Mouse (Mus musculus): ENCODE measurements at regions not wholly inside any gene's neighbourhood (a gene's known extent, or its start where the extent isn't known, plus 50 kb on each side); places are given as distances from the start of the nearest gene placed in this dataset.

- TF ChIP-seq BHLHE40 (IDR thresholded peaks at IDR 0.05; ENCODE audit: low read depth, low read length) (no peak), NRF1 (IDR thresholded peaks at IDR 0.05; ENCODE audit: low read depth, low read length) (no peak), POLR2A (IDR thresholded peaks at IDR 0.05; ENCODE audit: low read depth, low read length) (no peak), TBP (conservative IDR thresholded peaks at IDR 0.05; ENCODE audit: low read depth, low read length) (no peak)
These were observed 181.4 kb downstream of the Fam173b start for GRCm38 (mm10) chr15:31783081-31783480.

Data from CH12.LX (cell line).